Mouse (Mus musculus): ENCODE measurements around the gene Cd33. TPM values are rescaled to one million over a fixed set of nuclear protein-coding genes. Genes with fewer than 3 reads are reported as not detected.

Gene Cd33
- polyA plus RNA-seq, 1 experiment from 2014 or later = 1.6 TPM

DNA sequence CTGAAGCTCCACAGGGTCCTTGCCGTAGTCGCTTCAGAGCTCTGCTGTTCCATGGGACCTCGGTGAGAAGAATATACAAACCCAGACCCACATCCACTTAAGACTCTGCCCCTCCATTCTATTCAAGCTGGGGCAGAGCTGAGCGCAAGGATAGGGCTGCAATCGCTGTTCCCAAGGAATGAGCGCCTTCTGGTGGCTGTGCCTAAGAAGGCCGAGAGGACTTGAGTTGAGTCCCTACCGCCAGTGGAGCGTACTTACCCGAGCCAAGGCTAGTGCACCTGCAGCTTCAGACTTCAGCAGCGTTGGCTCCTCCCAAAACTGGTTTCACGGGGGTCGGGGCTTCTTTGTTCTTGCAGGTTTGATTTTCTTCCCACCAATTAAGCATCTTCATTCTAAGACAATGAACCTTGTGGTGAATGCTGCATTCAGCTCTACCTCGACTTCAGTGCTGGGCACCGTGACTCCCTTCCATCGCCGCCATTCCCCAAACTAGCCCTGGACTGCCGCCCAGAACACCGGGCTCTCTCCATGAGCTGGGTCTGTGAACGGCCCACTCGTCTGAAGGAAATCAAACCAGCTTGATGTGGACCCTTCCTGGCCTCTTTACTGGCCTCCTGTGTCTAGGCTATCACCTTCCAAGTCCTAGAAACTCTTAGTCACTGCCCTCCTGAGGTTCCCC is 48.7 kb downstream of the Cd33 start:
- Histone ChIP-seq H3K27ac (no peak overlapping the region), H3K4me3 (no peak overlapping the region), H3K27me3 (replicated peaks) (peaks cover 11% of the 10 kb centered on the region; the same call in 1 of the 2 replicates), H3K4me2 (replicated peaks) (0 out of 2 replicates have a peak overlapping the region, but pooled peaks have one; percentile 3), H3K9ac (no peak overlapping the region), H3K4me1 (no peaks in the 10 kb centered on the region), H3K9me3 (peaks cover 8% of the 10 kb centered on the region; the same call in 1 of the 2 replicates), H3K36me3 (no peaks in the 10 kb centered on the region)
- WGBS = 11% methylated on average over 21 of the region's 21 CpGs
- peak; percentile 56; the same call in 1 of the 2 replicates for ATAC-seq (ENCODE audit: low FRiP score, low read depth)

DNA sequence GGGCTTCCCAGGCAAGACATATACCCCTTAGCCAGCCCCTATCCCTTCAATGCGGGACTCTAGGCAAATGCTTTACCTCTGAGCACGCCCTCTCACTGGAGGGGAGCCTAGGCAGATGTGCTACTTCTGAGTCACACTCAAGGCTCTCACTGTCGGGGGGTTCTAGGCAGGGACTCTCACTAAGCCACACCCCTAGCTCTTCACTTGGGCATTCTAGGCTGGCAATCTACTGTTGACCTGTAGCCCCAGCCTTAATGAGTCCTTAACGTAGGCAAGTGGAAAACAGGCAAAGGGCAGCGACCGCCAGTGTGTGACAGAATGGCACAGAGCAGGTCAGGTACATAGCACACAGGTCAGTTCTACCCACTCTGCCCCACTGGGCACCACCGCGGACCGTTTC is 53.4 kb downstream of the Cd33 start:
- H3K36me3 ChIP-seq = no peaks in the 10 kb centered on the region
- H3K9me3 ChIP-seq = no peaks in the 10 kb centered on the region
- no peak overlapping the region for H3K9ac ChIP-seq
- no peak overlapping the region for H3K27ac ChIP-seq
- 0 out of 2 replicates have a peak, but pooled peaks cover 8% of the 10 kb centered on the region for H3K27me3 ChIP-seq (replicated peaks)
- 61% methylated on average over 9 of the region's 9 CpGs for WGBS
- H3K4me3 ChIP-seq = no peak overlapping the region
- peaks cover 12% of the 10 kb centered on the region; the same call in 1 of the 2 replicates for H3K4me1 ChIP-seq
- ATAC-seq (ENCODE audit: low FRiP score, low read depth) = 0 out of 2 replicates have a peak, but pooled peaks have one; percentile 9
- H3K4me2 ChIP-seq (replicated peaks) = peak overlapping the region; percentile 79

DNA sequence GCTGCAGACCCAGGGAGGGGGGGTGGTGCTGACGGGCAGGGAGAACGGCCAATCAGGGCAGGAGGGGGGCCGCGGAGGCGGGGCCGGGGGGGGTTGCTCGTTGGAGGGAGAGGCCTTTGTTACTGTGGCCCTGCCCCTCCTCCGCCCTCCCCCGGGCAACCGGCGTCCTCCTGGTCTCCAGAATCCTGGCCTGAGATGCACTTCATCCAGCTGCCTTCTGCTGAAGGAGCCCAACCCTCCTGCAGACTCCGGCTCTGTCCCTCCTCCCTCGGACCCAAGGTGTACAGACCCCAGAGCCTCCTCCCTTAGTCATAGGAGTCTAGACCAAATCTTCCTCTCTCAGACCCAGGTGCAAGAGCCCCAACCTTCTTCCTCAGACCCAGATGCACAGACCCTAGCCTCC is 54.0 kb downstream of the Cd33 start:
- H3K9ac ChIP-seq = peak overlapping the region; percentile 83
- H3K4me1 ChIP-seq = peaks cover 12% of the 10 kb centered on the region; the same call in 1 of the 2 replicates
- peak overlapping the region; percentile 63 for H3K4me3 ChIP-seq
- peak; percentile 91 for ATAC-seq (ENCODE audit: low FRiP score, low read depth)
- no peaks in the 10 kb centered on the region for H3K36me3 ChIP-seq
- peak overlapping the region; percentile 57; the same call in 1 of the 2 replicates for H3K27ac ChIP-seq
- H3K4me2 ChIP-seq (replicated peaks) = peak overlapping the region; percentile 79
- 0 out of 2 replicates have a peak, but pooled peaks cover 8% of the 10 kb centered on the region for H3K27me3 ChIP-seq (replicated peaks)
- H3K9me3 ChIP-seq = no peaks in the 10 kb centered on the region
- 0% methylated on average over 7 of the region's 13 CpGs for WGBS

DNA sequence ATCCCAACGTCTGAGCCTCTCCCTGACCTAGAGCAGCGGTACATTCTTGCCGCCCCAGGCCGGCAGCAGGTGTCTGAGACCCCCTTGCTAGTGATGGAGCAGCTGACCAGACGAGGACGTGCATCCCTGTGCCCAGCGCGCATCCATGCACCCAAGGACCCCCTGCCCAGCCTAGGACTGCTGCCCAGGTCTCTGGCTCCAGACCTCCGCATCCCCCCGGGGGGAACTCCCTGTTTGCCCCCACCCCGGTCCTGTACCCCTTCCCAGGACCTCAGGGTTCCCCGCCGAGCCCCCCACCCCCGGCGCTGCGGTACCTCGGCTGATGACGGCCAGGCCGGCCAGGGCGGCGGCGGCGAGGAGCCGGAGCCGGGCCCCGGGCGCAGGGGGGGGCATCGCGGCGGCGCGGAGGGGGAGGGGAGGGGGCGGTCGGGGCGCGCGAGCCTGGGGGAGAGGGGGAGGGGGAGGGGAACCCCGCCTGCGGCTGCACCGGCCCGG is 54.5 kb downstream of the Cd33 start, which contains the start of gene Iglon5:
TSS of gene Iglon5 (minus strand) at position 445 of the 495 bp plus-strand sequence.
- H3K27ac ChIP-seq = peak within 1 kb of the TSS; percentile 57; the same call in 1 of the 2 replicates
- WGBS = 1% methylated on average over 21 of the region's 41 CpGs
- no peaks in the 10 kb centered on the region for H3K36me3 ChIP-seq
- peak within 1 kb of the TSS; percentile 63 for H3K4me3 ChIP-seq
- ATAC-seq (ENCODE audit: low FRiP score, low read depth) = peak; percentile 64
- H3K4me1 ChIP-seq = peaks cover 12% of the 10 kb centered on the region; the same call in 1 of the 2 replicates
- H3K27me3 ChIP-seq (replicated peaks) = 0 out of 2 replicates have a peak, but pooled peaks cover 8% of the 10 kb centered on the region
- peak within 1 kb of the TSS; percentile 79 for H3K4me2 ChIP-seq (replicated peaks)
- H3K9ac ChIP-seq = peak within 1 kb of the TSS; percentile 83
- no peaks in the 10 kb centered on the region for H3K9me3 ChIP-seq

DNA sequence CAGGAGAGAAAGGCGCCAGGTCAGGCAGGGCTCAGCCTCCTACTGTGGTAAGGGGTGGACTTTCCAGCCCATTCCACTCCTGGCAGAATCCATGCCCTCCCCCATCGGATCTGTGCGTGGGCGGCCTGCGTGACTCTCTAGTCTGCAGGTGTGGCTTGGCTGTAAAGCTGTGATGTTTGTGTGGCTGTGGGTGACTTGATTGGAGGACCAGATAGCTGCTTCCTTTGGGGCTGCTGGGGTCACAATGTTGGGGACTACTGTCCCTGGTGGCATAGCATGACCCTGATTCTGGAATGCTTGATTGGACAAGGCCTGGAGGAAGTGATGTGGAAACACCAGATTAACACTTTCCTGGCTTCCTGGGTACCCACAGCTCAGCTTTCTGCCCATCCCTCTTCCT is 55.6 kb downstream of the Cd33 start:
- 44% methylated on average over 5 of the region's 5 CpGs for WGBS
- H3K27me3 ChIP-seq (replicated peaks) = 0 out of 2 replicates have a peak, but pooled peaks cover 5% of the 10 kb centered on the region
- peaks cover 12% of the 10 kb centered on the region; the same call in 1 of the 2 replicates for H3K4me1 ChIP-seq
- H3K4me2 ChIP-seq (replicated peaks) = peak overlapping the region; percentile 79
- no peaks in the 10 kb centered on the region for H3K36me3 ChIP-seq
- no peak for ATAC-seq (ENCODE audit: low FRiP score, low read depth)
- peak overlapping the region; percentile 83; the same call in 1 of the 2 replicates for H3K9ac ChIP-seq
- H3K27ac ChIP-seq = no peak overlapping the region
- peak overlapping the region; percentile 63 for H3K4me3 ChIP-seq
- no peaks in the 10 kb centered on the region for H3K9me3 ChIP-seq

DNA sequence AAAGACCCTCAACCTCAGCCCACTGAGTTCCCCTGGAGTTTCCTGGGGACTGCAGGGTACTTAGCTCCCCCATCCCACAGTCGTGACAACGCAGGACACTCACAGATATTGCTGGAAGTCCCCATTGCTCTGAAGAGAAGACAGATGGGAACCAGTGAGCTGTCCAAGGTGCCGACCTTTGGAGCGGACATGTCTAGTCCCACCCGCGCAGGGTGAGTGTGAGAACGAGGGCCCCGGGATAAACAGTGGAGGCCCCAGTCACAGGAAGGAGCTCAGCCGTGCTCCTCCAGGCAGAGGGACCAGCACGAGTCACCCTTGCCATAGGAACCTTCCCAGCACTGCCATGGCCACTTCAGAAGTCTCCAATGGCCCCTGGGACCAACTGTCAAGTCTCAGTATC is 61.0 kb downstream of the Cd33 start:
- no peak for ATAC-seq (ENCODE audit: low FRiP score, low read depth)
- Histone ChIP-seq H3K27me3 (replicated peaks) (peaks cover 13% of the 10 kb centered on the region), H3K27ac (no peak overlapping the region), H3K4me1 (peaks cover 16% of the 10 kb centered on the region), H3K36me3 (peaks cover 6% of the 10 kb centered on the region; the same call in 1 of the 2 replicates), H3K9me3 (no peaks in the 10 kb centered on the region), H3K4me3 (no peak overlapping the region), H3K9ac (no peak overlapping the region), H3K4me2 (replicated peaks) (no peak overlapping the region)
- WGBS = 18% methylated on average over 10 of the region's 10 CpGs

DNA sequence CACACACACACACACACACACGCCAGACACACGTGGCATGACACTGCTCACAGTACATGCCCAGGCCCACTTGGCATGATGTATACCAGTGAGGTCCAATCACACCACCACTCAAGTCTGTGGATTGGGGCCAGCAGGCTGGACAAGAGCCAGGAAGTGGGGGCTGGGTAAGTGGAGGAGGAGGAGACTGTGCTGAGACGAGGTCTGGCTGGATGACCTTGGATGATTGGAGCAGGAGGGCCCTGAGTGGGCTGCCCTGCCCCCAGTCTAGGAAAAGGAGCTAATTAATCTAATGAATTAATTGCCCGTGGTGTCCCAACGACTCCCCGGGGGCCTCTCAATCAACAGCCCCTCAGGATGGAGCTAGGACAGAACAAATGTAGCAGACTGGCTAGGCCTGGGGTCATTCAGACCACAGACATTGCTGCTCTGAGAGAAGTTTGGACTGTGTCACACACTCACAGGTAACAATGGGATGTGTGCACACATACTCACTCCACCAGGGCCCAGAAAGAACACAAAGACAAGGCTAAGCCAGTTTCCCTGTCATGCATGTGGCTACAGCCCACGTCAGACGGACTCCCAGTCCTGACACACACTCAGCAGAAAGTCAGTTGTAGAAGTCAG is 62.0 kb downstream of the Cd33 start:
- H3K36me3 ChIP-seq = peaks cover 6% of the 10 kb centered on the region; the same call in 1 of the 2 replicates
- peaks cover 16% of the 10 kb centered on the region for H3K4me1 ChIP-seq
- peak; percentile 87 for ATAC-seq (ENCODE audit: low FRiP score, low read depth)
- 0 out of 2 replicates have a peak overlapping the region, but pooled peaks have one; percentile 13 for H3K9ac ChIP-seq
- no peak overlapping the region; the same call in 1 of the 2 replicates for H3K4me2 ChIP-seq (replicated peaks)
- no peak overlapping the region for H3K4me3 ChIP-seq
- no peaks in the 10 kb centered on the region for H3K9me3 ChIP-seq
- 48% methylated on average over 8 of the region's 8 CpGs for WGBS
- no peak overlapping the region for H3K27ac ChIP-seq
- peaks cover 24% of the 10 kb centered on the region for H3K27me3 ChIP-seq (replicated peaks)

DNA sequence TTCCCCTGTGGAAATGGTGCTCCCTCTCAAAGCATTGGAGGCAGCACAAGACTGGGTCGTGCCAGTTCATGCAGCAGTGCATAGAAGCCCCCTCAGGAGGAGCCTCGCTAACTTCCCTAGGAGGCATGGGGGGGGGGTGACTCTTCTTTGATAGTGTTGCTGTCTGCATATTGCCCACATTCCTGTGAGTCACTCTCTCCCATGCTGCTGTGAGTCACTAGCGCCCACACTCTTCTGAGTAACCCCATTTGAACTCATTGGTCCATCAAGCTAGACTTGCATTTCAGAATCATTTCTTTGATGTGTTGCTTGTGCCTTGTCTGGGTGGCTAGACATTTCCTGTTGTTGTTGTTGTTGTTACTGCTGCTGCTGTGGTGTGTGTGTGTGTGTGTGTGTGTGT is 63.0 kb downstream of the Cd33 start:
- WGBS = 82% methylated on average over 3 of the region's 3 CpGs
- ATAC-seq (ENCODE audit: low FRiP score, low read depth) = no peak
- no peak overlapping the region for H3K9ac ChIP-seq
- H3K27ac ChIP-seq = no peak overlapping the region
- peaks cover 6% of the 10 kb centered on the region; the same call in 1 of the 2 replicates for H3K36me3 ChIP-seq
- H3K27me3 ChIP-seq (replicated peaks) = peaks cover 34% of the 10 kb centered on the region
- H3K9me3 ChIP-seq = no peaks in the 10 kb centered on the region
- peaks cover 16% of the 10 kb centered on the region for H3K4me1 ChIP-seq
- H3K4me3 ChIP-seq = no peak overlapping the region
- H3K4me2 ChIP-seq (replicated peaks) = no peak overlapping the region

DNA sequence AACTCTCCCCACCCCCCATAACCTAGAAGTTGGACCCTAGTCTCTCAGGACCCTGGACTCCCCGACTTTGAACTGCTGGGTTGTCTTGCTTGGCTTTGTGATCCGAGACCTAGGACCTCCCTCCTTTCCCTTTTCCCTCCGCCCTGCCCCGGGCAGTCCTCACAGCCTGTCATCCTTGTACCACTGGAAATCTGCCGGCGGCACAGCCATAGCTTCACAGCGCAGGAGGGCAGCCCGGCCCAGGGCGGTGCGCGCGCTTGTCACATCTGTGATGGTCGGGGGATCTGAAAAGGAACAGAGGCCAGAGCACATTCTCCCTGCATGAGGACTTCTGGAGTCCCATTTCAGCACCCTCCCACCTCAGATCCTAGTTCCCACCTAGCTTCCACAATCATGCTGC is 67.9 kb downstream of the Cd33 start:
- Histone ChIP-seq H3K36me3 (peaks cover 14% of the 10 kb centered on the region; the same call in 1 of the 2 replicates), H3K4me2 (replicated peaks) (no peak overlapping the region), H3K9me3 (no peaks in the 10 kb centered on the region), H3K27me3 (replicated peaks) (peaks cover 60% of the 10 kb centered on the region), H3K4me1 (no peaks in the 10 kb centered on the region), H3K9ac (no peak overlapping the region), H3K4me3 (no peak overlapping the region), H3K27ac (no peak overlapping the region)
- ATAC-seq (ENCODE audit: low FRiP score, low read depth) = peak; percentile 22; the same call in 1 of the 2 replicates
- 3% methylated on average over 13 of the region's 13 CpGs for WGBS

DNA sequence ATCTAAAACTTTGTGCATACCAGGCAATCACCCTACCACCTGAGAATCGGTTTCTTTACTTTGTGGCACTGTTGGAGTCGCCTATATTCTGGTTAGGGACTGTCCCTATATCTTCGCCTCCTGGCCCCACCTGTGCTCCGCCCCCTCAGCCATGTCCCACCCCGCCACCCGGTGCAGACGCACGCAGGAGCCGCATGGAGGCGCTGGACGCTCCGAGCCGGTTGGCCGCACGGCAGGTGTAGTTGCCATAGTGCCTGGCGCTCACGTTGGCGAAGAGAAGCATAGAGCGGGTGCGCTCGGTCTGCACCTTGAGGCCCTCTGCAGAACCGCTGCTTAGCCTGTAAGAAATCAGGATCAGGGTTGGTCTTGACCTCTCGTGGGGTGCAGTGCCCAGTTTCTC is 68.5 kb downstream of the Cd33 start:
- no peak overlapping the region for H3K27ac ChIP-seq
- no peaks in the 10 kb centered on the region for H3K9me3 ChIP-seq
- H3K4me2 ChIP-seq (replicated peaks) = no peak overlapping the region
- H3K4me1 ChIP-seq = no peaks in the 10 kb centered on the region
- 7% methylated on average over 23 of the region's 23 CpGs for WGBS
- H3K4me3 ChIP-seq = no peak overlapping the region
- no peak overlapping the region for H3K9ac ChIP-seq
- H3K36me3 ChIP-seq = peaks cover 14% of the 10 kb centered on the region; the same call in 1 of the 2 replicates
- ATAC-seq (ENCODE audit: low FRiP score, low read depth) = no peak
- peaks cover 60% of the 10 kb centered on the region for H3K27me3 ChIP-seq (replicated peaks)
